Mouse (Mus musculus): Measurements from ENCODE around the gene Pcnx2.

Pcnx2 gene

GRCm38 (mm10) chr8:125777478-125778164, 120.5 kb downstream of the Pcnx2 start:
- peaks cover 46% of the 10 kb centered on the region for H3K4me1 ChIP-seq (replicated peaks; ENCODE audit: low read depth, low read length)
- no peaks in the 10 kb centered on the region for H3K36me3 ChIP-seq (ENCODE audit: insufficient read depth, low read length)
- TF ChIP-seq CTCF (conservative IDR thresholded peaks at IDR 0.05; ENCODE audit: low read length) = no peak
- TF ChIP-seq NANOG (IDR thresholded peaks at IDR 0.05; ENCODE audit: borderline replicate concordance, low read length) = no peak
- TF ChIP-seq POU5F1 (IDR thresholded peaks at IDR 0.05; ENCODE audit: borderline replicate concordance, low read length) = no peak
- no peak overlapping the region for H3K4me3 ChIP-seq (replicated peaks; ENCODE audit: low read length)
- peaks cover 5% of the 10 kb centered on the region; the same call in 1 of the 2 replicates for H3K9me3 ChIP-seq (ENCODE audit: low read length)
- H3K27me3 ChIP-seq (ENCODE audit: insufficient read depth, low read length) = peaks cover 16% of the 10 kb centered on the region; the same call in 1 of the 2 replicates

GRCm38 (mm10) chr8:125776800-125777199, 121.3 kb downstream of the Pcnx2 start:
- Histone ChIP-seq H3K4me1 (replicated peaks; ENCODE audit: low read depth, low read length) (peaks cover 55% of the 10 kb centered on the region), H3K27me3 (ENCODE audit: insufficient read depth, low read length) (peaks cover 13% of the 10 kb centered on the region; the same call in 1 of the 2 replicates), H3K9me3 (ENCODE audit: low read length) (peaks cover 5% of the 10 kb centered on the region; the same call in 1 of the 2 replicates), H3K4me3 (replicated peaks; ENCODE audit: low read length) (no peak overlapping the region), H3K36me3 (ENCODE audit: insufficient read depth, low read length) (no peaks in the 10 kb centered on the region)
- TF ChIP-seq CTCF (conservative IDR thresholded peaks at IDR 0.05; ENCODE audit: low read length) = no peak
- TF ChIP-seq POU5F1 (IDR thresholded peaks at IDR 0.05; ENCODE audit: borderline replicate concordance, low read length) = no peak
- TF ChIP-seq NANOG (IDR thresholded peaks at IDR 0.05; ENCODE audit: borderline replicate concordance, low read length) = no peak

GRCm38 (mm10) chr8:125776314-125776713, 121.8 kb downstream of the Pcnx2 start:
- Histone ChIP-seq H3K9me3 (ENCODE audit: low read length) (peaks cover 5% of the 10 kb centered on the region; the same call in 1 of the 2 replicates), H3K27me3 (ENCODE audit: insufficient read depth, low read length) (peaks cover 9% of the 10 kb centered on the region; the same call in 1 of the 2 replicates), H3K4me3 (replicated peaks; ENCODE audit: low read length) (no peak overlapping the region), H3K4me1 (replicated peaks; ENCODE audit: low read depth, low read length) (peaks cover 60% of the 10 kb centered on the region), H3K36me3 (ENCODE audit: insufficient read depth, low read length) (no peaks in the 10 kb centered on the region)
- TF ChIP-seq CTCF (conservative IDR thresholded peaks at IDR 0.05; ENCODE audit: low read length) = no peak
- no peak for TF ChIP-seq NANOG (IDR thresholded peaks at IDR 0.05; ENCODE audit: borderline replicate concordance, low read length)
- TF ChIP-seq POU5F1 (IDR thresholded peaks at IDR 0.05; ENCODE audit: borderline replicate concordance, low read length) = no peak

GRCm38 (mm10) chr8:125775031-125775430, 123.1 kb downstream of the Pcnx2 start:
- H3K4me1 ChIP-seq (replicated peaks; ENCODE audit: low read depth, low read length) = peaks cover 67% of the 10 kb centered on the region
- TF ChIP-seq NANOG (IDR thresholded peaks at IDR 0.05; ENCODE audit: borderline replicate concordance, low read length) = no peak
- TF ChIP-seq POU5F1 (IDR thresholded peaks at IDR 0.05; ENCODE audit: borderline replicate concordance, low read length) = no peak
- peaks cover 5% of the 10 kb centered on the region; the same call in 1 of the 2 replicates for H3K9me3 ChIP-seq (ENCODE audit: low read length)
- H3K4me3 ChIP-seq (replicated peaks; ENCODE audit: low read length) = no peak overlapping the region
- H3K27me3 ChIP-seq (ENCODE audit: insufficient read depth, low read length) = peaks cover 9% of the 10 kb centered on the region; the same call in 1 of the 2 replicates
- no peaks in the 10 kb centered on the region for H3K36me3 ChIP-seq (ENCODE audit: insufficient read depth, low read length)

- H3K4me1 ChIP-seq (replicated peaks; ENCODE audit: low read depth, low read length) = peaks cover 67% of the 10 kb centered on the region
- peaks cover 9% of the 10 kb centered on the region; the same call in 1 of the 2 replicates for H3K27me3 ChIP-seq (ENCODE audit: insufficient read depth, low read length)
- H3K9me3 ChIP-seq (ENCODE audit: low read length) = peaks cover 5% of the 10 kb centered on the region; the same call in 1 of the 2 replicates
- TF ChIP-seq POU5F1 (IDR thresholded peaks at IDR 0.05; ENCODE audit: borderline replicate concordance, low read length) (no peak), CTCF (conservative IDR thresholded peaks at IDR 0.05; ENCODE audit: low read length) (no peak), NANOG (IDR thresholded peaks at IDR 0.05; ENCODE audit: borderline replicate concordance, low read length) (peak; percentile 83)
- H3K36me3 ChIP-seq (ENCODE audit: insufficient read depth, low read length) = no peaks in the 10 kb centered on the region
- peak overlapping the region; percentile 41; the same call in 1 of the 2 replicates for H3K4me3 ChIP-seq (replicated peaks; ENCODE audit: low read length)
Observed at GRCm38 (mm10) chr8:125773281-125773803, 124.8 kb downstream of the Pcnx2 start.

GRCm38 (mm10) chr8:125772300-125772699, 125.8 kb downstream of the Pcnx2 start:
- Histone ChIP-seq H3K36me3 (ENCODE audit: insufficient read depth, low read length) (no peaks in the 10 kb centered on the region), H3K4me1 (replicated peaks; ENCODE audit: low read depth, low read length) (peaks cover 58% of the 10 kb centered on the region), H3K9me3 (ENCODE audit: low read length) (peaks cover 5% of the 10 kb centered on the region; the same call in 1 of the 2 replicates), H3K4me3 (replicated peaks; ENCODE audit: low read length) (no peak overlapping the region), H3K27me3 (ENCODE audit: insufficient read depth, low read length) (peaks cover 14% of the 10 kb centered on the region)
- TF ChIP-seq CTCF (conservative IDR thresholded peaks at IDR 0.05; ENCODE audit: low read length) = no peak
- TF ChIP-seq POU5F1 (IDR thresholded peaks at IDR 0.05; ENCODE audit: borderline replicate concordance, low read length) = no peak
- no peak for TF ChIP-seq NANOG (IDR thresholded peaks at IDR 0.05; ENCODE audit: borderline replicate concordance, low read length)

- Histone ChIP-seq H3K9me3 (ENCODE audit: low read length) (no peaks in the 10 kb centered on the region), H3K4me1 (replicated peaks; ENCODE audit: low read depth, low read length) (peaks cover 25% of the 10 kb centered on the region), H3K36me3 (ENCODE audit: insufficient read depth, low read length) (no peaks in the 10 kb centered on the region), H3K4me3 (replicated peaks; ENCODE audit: low read length) (no peak overlapping the region), H3K27me3 (ENCODE audit: insufficient read depth, low read length) (peaks cover 30% of the 10 kb centered on the region)
- TF ChIP-seq POU5F1 (IDR thresholded peaks at IDR 0.05; ENCODE audit: borderline replicate concordance, low read length) = no peak
- TF ChIP-seq NANOG (IDR thresholded peaks at IDR 0.05; ENCODE audit: borderline replicate concordance, low read length) = no peak
Observed at GRCm38 (mm10) chr8:125768079-125768478, 130.0 kb downstream of the Pcnx2 start.

- Histone ChIP-seq H3K27me3 (ENCODE audit: insufficient read depth, low read length) (peaks cover 41% of the 10 kb centered on the region), H3K9me3 (ENCODE audit: low read length) (no peaks in the 10 kb centered on the region), H3K4me1 (replicated peaks; ENCODE audit: low read depth, low read length) (peaks cover 14% of the 10 kb centered on the region), H3K4me3 (replicated peaks; ENCODE audit: low read length) (no peak overlapping the region), H3K36me3 (ENCODE audit: insufficient read depth, low read length) (no peaks in the 10 kb centered on the region)
- TF ChIP-seq NANOG (IDR thresholded peaks at IDR 0.05; ENCODE audit: borderline replicate concordance, low read length) = no peak
- TF ChIP-seq CTCF (conservative IDR thresholded peaks at IDR 0.05; ENCODE audit: low read length) = no peak
- no peak for TF ChIP-seq POU5F1 (IDR thresholded peaks at IDR 0.05; ENCODE audit: borderline replicate concordance, low read length)
Observed at GRCm38 (mm10) chr8:125763066-125763786, 134.9 kb downstream of the Pcnx2 start.
